Mouse (Mus musculus) hindbrain, embryonic 15.5 days (tissue): ENCODE data around the gene Med15. TPM values are rescaled to one million over a fixed set of nuclear protein-coding genes. Genes with fewer than 3 reads are reported as not detected.

Experiments
- ATAC-seq: fragments of 200-750 bp; cut with Nextera tagmentation; 2 replicates; pipeline ENCODE4 v1.8.0; 2017; ENCODE audit warnings: low read depth, moderate number of reproducible peaks, moderate TSS enrichment; ENCODE audit not compliant: low FRiP score
- H3K27ac ChIP-seq: fragments of 300-500 bp; sonication (generic); replicated peaks from 2 replicates; pipeline ENCODE4 v1.5.1; 2015; ENCODE audit warnings: mild to moderate bottlenecking, inconsistent platforms
- H3K27me3 ChIP-seq: fragments of 300-500 bp; sonication (generic); 2 replicates; pipeline ENCODE4 v1.6.1; 2015; ENCODE audit warnings: control low read depth, inconsistent platforms
- H3K36me3 ChIP-seq: fragments of 300-500 bp; sonication (generic); 2 replicates; pipeline ENCODE4 v1.6.1; 2015; ENCODE audit warnings: control low read depth, inconsistent platforms
- H3K4me1 ChIP-seq: fragments of 300-500 bp; sonication (generic); replicated peaks from 2 replicates; pipeline ENCODE4 v1.6.1; 2015; ENCODE audit warnings: control low read depth, inconsistent platforms
- H3K4me2 ChIP-seq: fragments of 300-500 bp; sonication (generic); 2 replicates; pipeline ENCODE4 v1.6.1; 2015; ENCODE audit warnings: moderate library complexity, mild to moderate bottlenecking, inconsistent platforms
- H3K4me3 ChIP-seq: fragments of 300-500 bp; sonication (generic); 2 replicates; pipeline ENCODE4 v1.5.1; 2015; ENCODE audit warnings: mild to moderate bottlenecking, inconsistent platforms
- H3K9ac ChIP-seq: fragments of 300-500 bp; sonication (generic); 2 replicates; pipeline ENCODE4 v1.6.1; 2015; ENCODE audit warnings: inconsistent platforms
- H3K9me3 ChIP-seq: fragments of 300-500 bp; sonication (generic); 2 replicates; pipeline ENCODE4 v1.6.1; 2016; ENCODE audit warnings: control low read depth, inconsistent platforms
- WGBS: fragments of 180-500 bp; shearing (Covaris S2); methylation state at CpG from one replicate; pipeline ENCODE4 v1.1.7; 2015; 5-methylcytosine and 5-hydroxymethylcytosine counted together
- polyA plus RNA-seq: library from polyadenylated mRNA; unstranded; fragments of >200 nt; fragmentation: Nextera tagmentation; extraction: Ambion mirVana; gene quantifications from 2 replicates; pipeline ENCODE4 v1.2.1, GENCODE M21; 2015

Gene Med15
- polyA plus RNA-seq, 1 experiment from 2014 or later: 54.2 TPM

- peaks cover 12% of the 10 kb centered on the region for H3K4me1 ChIP-seq
- ATAC-seq: peak; percentile 92
- no peaks in the 10 kb centered on the region for H3K27me3 ChIP-seq
- peaks cover 24% of the 10 kb centered on the region for H3K36me3 ChIP-seq
- H3K9ac ChIP-seq: peak within 1 kb of the TSS; percentile 60
- H3K4me2 ChIP-seq: peak within 1 kb of the TSS; percentile 79
- WGBS: 2% methylated on average over 61 of the region's 65 CpGs
- H3K9me3 ChIP-seq: no peaks in the 10 kb centered on the region
- H3K27ac ChIP-seq: peak within 1 kb of the TSS; percentile 54
- peak within 1 kb of the TSS; percentile 58 for H3K4me3 ChIP-seq
Observed at GRCm38 (mm10) chr16:17646310-17647114, 86.2 kb downstream of the Med15 start, which contains the start of gene Ccdc74a. Gene Ccdc74a (plus strand): TSS chr16:17646470.

DNA sequence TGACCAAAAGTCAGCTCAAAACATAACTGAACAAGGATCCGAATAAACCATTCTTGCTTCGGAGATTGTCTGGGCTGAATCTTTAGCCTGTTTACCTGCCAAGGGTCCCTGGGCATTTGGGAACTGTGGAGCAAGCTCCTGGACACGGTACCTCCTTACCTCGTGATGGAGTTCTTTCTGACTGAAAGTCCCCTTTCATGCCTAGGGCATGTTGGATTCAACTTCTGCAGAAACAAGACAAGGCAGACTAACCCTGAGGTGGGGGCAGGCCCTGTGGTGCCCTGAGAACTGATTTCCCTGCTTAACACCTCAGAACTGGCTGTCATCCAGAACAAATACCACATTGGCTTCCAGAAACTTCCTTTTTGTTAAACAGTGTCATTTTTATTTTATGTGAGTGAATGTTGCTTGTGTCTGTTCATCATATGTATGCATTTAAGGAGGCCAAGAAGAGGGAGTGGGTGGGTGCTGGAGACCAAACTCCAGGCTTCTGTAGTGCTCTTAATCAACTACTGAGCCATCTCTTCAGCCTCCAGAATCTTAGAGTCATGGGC lies 89.2 kb downstream of the Med15 start:
- Histone ChIP-seq H3K4me2 (no peak overlapping the region), H3K4me1 (peaks cover 12% of the 10 kb centered on the region), H3K9me3 (no peaks in the 10 kb centered on the region), H3K27ac (no peak overlapping the region), H3K27me3 (no peaks in the 10 kb centered on the region), H3K36me3 (peaks cover 38% of the 10 kb centered on the region), H3K4me3 (no peak overlapping the region), H3K9ac (no peak overlapping the region)
- ATAC-seq: no peak
- 94% methylated on average over 4 of the region's 4 CpGs for WGBS

DNA sequence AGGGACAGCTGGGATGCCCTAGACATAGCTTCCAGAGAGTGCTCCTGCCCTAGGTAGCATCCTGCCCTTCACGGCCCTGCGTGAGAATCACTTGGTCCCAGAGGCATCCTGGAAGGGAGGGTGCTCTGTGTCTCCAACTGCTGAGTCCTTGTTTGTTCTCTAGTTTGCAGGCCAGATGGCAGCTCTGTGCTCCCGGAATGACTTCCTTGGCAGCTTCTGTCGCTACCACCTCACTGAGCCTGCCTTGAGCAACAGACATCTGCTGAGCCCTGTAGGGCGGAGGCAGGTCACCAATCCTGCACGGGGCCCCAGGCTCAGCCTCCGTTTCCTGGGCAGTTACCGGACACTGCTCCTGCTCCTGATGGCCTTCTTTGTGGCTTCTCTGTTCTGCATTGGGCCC lies 90.4 kb downstream of the Med15 start:
- H3K4me1 ChIP-seq: peaks cover 11% of the 10 kb centered on the region
- ATAC-seq: no peak
- no peaks in the 10 kb centered on the region for H3K27me3 ChIP-seq
- no peak overlapping the region for H3K27ac ChIP-seq
- H3K9ac ChIP-seq: no peak overlapping the region
- no peak overlapping the region for H3K4me3 ChIP-seq
- H3K4me2 ChIP-seq: no peak overlapping the region
- H3K9me3 ChIP-seq: no peaks in the 10 kb centered on the region
- H3K36me3 ChIP-seq: peaks cover 44% of the 10 kb centered on the region
- 84% methylated on average over 8 of the region's 8 CpGs for WGBS

DNA sequence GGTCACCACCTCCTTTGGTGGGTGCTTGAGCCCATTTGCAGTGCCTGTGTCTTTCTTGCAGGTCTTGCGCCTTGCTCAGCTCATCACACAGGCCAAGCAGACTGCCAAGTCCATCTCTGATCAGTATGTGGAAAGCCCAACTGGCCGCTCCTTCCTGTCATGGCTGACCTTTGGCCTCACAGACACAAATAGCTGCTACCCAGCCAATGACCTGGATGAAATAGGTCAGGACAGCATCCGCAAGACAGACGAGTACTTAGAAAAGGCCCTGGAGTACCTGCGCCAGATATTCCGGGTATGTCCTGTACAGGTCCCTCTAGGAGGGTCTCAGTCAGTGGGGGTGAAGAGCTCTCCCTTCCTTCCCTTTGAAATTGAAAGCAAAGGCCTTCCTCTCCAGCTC lies 91.4 kb downstream of the Med15 start:
- no peak overlapping the region for H3K4me3 ChIP-seq
- peaks cover 4% of the 10 kb centered on the region; the same call in 1 of the 2 replicates for H3K4me1 ChIP-seq
- no peak for ATAC-seq
- H3K27ac ChIP-seq: no peak overlapping the region
- H3K36me3 ChIP-seq: peaks cover 44% of the 10 kb centered on the region
- H3K9ac ChIP-seq: no peak overlapping the region
- H3K4me2 ChIP-seq: no peak overlapping the region
- 78% methylated on average over 6 of the region's 6 CpGs for WGBS
- no peaks in the 10 kb centered on the region for H3K27me3 ChIP-seq
- H3K9me3 ChIP-seq: no peaks in the 10 kb centered on the region

DNA sequence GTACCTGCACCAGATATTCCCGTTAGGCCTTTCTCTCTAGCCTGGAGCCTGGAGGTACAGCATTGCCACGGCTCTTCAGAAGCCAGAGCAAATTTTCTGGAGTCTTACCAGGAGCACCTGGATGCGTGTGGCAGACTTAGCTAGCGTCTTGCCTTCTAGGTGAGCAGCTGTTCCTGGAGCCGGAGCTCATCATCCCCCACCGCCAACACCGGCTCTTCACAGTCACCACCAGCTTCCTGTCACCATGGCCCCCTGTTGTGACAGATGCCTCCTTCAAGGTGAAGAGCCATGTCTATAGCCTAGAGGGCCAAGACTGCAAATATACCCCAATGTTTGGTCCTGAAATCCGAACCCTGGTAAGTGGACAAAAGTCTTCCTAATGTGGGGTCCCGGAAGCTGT lies 92.0 kb downstream of the Med15 start:
- H3K4me1 ChIP-seq: no peaks in the 10 kb centered on the region
- no peak overlapping the region for H3K27ac ChIP-seq
- H3K9ac ChIP-seq: no peak overlapping the region
- no peak overlapping the region for H3K4me3 ChIP-seq
- WGBS: 90% methylated on average over 9 of the region's 9 CpGs
- H3K36me3 ChIP-seq: peaks cover 44% of the 10 kb centered on the region
- no peaks in the 10 kb centered on the region for H3K9me3 ChIP-seq
- H3K4me2 ChIP-seq: no peak overlapping the region
- no peak for ATAC-seq
- no peaks in the 10 kb centered on the region for H3K27me3 ChIP-seq

- H3K27ac ChIP-seq: no peak overlapping the region
- no peaks in the 10 kb centered on the region for H3K9me3 ChIP-seq
- ATAC-seq: no peak
- H3K4me1 ChIP-seq: no peaks in the 10 kb centered on the region
- H3K4me3 ChIP-seq: no peak overlapping the region
- H3K27me3 ChIP-seq: no peaks in the 10 kb centered on the region
- no peak overlapping the region for H3K4me2 ChIP-seq
- no peak overlapping the region for H3K9ac ChIP-seq
- 97% methylated on average over 6 of the region's 6 CpGs for WGBS
- peaks cover 44% of the 10 kb centered on the region for H3K36me3 ChIP-seq
Observed at GRCm38 (mm10) chr16:17639951-17640350, 92.7 kb downstream of the Med15 start.

GRCm38 (mm10) chr16:17639081-17639480 lies 93.6 kb downstream of the Med15 start:
- H3K4me1 ChIP-seq: no peaks in the 10 kb centered on the region
- H3K27me3 ChIP-seq: no peaks in the 10 kb centered on the region
- no peak overlapping the region for H3K4me3 ChIP-seq
- H3K36me3 ChIP-seq: peaks cover 44% of the 10 kb centered on the region
- ATAC-seq: no peak
- WGBS: 95% methylated on average over 3 of the region's 3 CpGs
- H3K27ac ChIP-seq: no peak overlapping the region
- H3K9me3 ChIP-seq: no peaks in the 10 kb centered on the region
- no peak overlapping the region for H3K4me2 ChIP-seq
- no peak overlapping the region for H3K9ac ChIP-seq

GRCm38 (mm10) chr16:17638036-17638628 lies 94.6 kb downstream of the Med15 start:
- H3K4me3 ChIP-seq: no peak overlapping the region
- WGBS: 89% methylated on average over 9 of the region's 9 CpGs
- H3K4me1 ChIP-seq: no peaks in the 10 kb centered on the region
- H3K4me2 ChIP-seq: no peak overlapping the region
- peaks cover 49% of the 10 kb centered on the region for H3K36me3 ChIP-seq
- no peaks in the 10 kb centered on the region for H3K9me3 ChIP-seq
- no peaks in the 10 kb centered on the region for H3K27me3 ChIP-seq
- no peak overlapping the region for H3K9ac ChIP-seq
- no peak overlapping the region for H3K27ac ChIP-seq
- ATAC-seq: no peak

DNA sequence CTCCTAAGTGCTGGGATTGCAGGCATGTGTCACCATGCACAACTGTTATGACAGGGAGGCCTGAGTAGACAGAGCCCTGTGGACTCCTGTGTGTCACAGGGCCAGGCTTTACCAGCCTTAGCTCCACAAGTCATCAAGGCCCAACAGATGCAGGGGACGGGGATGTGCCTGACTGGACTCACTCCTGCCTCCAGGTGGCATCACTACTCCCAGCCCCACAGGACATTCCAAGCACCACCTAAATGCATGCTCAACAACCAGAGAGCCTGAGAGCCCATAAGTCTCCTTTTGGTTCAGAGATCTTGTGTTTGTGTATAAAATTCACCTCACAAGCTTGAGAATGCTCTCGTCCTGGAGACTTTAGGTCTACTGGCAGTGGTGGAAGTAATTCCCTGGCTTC lies 95.1 kb downstream of the Med15 start:
- peaks cover 49% of the 10 kb centered on the region for H3K36me3 ChIP-seq
- H3K27ac ChIP-seq: no peak overlapping the region
- no peaks in the 10 kb centered on the region for H3K4me1 ChIP-seq
- no peak overlapping the region for H3K4me3 ChIP-seq
- ATAC-seq: no peak
- H3K9me3 ChIP-seq: no peaks in the 10 kb centered on the region
- H3K27me3 ChIP-seq: no peaks in the 10 kb centered on the region
- WGBS: 87% methylated on average over 2 of the region's 2 CpGs
- no peak overlapping the region for H3K4me2 ChIP-seq
- no peak overlapping the region for H3K9ac ChIP-seq

GRCm38 (mm10) chr16:17636904-17637303 lies 95.8 kb downstream of the Med15 start:
- no peaks in the 10 kb centered on the region for H3K27me3 ChIP-seq
- H3K9me3 ChIP-seq: no peaks in the 10 kb centered on the region
- no peak overlapping the region for H3K27ac ChIP-seq
- no peak overlapping the region for H3K4me2 ChIP-seq
- no peaks in the 10 kb centered on the region for H3K4me1 ChIP-seq
- no peak overlapping the region for H3K9ac ChIP-seq
- peaks cover 48% of the 10 kb centered on the region for H3K36me3 ChIP-seq
- 82% methylated on average over 2 of the region's 2 CpGs for WGBS
- no peak for ATAC-seq
- no peak overlapping the region for H3K4me3 ChIP-seq

DNA sequence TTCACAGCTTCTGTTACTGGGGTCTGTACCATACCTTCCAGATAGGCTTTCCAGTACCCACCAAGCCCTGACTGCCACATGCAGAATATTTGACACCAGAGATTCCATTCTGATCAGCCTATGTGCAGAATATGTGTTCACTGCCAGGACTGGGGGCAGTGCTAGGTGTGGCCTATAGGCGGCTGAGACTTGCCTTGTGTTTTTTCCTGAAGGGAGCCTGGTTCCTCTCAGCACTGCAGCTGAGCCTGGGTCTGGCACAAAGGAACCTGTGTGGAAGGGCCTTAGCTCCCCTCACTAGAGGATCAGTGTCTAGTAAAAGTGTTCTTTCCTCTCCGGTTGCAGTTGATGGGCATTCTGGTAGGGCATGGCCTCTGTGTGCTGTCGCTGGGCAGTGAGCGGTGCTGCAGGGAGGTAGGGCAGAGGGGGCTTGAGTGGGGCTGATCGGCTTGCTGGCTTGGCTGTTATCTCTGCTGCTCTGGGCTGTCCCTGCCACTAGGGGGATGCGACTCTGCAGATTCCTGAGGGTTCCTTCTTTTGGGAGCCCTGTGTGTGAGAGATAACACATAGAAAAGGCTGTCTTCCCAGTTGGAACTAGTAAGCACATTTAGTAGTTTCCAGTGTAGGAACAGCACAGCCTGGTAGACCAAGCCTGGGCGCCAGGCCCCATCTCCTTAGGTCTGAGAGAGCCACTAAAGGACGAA lies 99.1 kb downstream of the Med15 start:
- H3K27ac ChIP-seq: no peak overlapping the region
- H3K4me1 ChIP-seq: no peaks in the 10 kb centered on the region
- H3K36me3 ChIP-seq: peaks cover 42% of the 10 kb centered on the region
- 79% methylated on average over 8 of the region's 8 CpGs for WGBS
- H3K4me2 ChIP-seq: no peak overlapping the region
- H3K27me3 ChIP-seq: no peaks in the 10 kb centered on the region
- no peak for ATAC-seq
- H3K9me3 ChIP-seq: no peaks in the 10 kb centered on the region
- H3K9ac ChIP-seq: no peak overlapping the region
- no peak overlapping the region for H3K4me3 ChIP-seq

DNA sequence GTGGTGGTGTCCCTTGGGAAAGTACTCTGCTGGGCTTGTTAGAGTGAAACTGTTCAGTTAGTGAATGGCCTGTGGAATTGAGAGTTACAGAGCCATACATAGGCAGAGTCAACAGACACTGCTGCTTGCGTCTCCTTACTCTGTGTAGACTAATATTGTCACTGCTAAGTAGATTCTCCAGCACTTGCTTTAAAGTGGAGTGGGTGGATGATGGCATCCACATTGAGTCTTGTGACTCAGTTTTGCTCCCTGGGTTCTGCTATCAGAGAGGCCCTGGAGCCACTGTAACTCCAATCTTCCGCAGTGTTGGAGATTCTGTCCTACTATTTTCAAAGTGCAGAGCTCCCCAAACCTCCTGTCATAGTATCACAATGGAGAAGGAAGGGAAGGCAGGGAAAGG lies 100.1 kb downstream of the Med15 start:
- Histone ChIP-seq H3K36me3 (peaks cover 45% of the 10 kb centered on the region), H3K27ac (no peak overlapping the region), H3K27me3 (no peaks in the 10 kb centered on the region), H3K9ac (no peak overlapping the region), H3K4me2 (no peak overlapping the region), H3K9me3 (no peaks in the 10 kb centered on the region), H3K4me3 (no peak overlapping the region), H3K4me1 (no peaks in the 10 kb centered on the region)
- 93% methylated on average over 2 of the region's 2 CpGs for WGBS
- no peak for ATAC-seq
